Mouse (Mus musculus): ENCODE measurements around the gene Zfp738. TPM values are rescaled to one million over a fixed set of nuclear protein-coding genes. Genes with fewer than 3 reads are reported as not detected.

The Zfp738 gene
- total and polyA plus RNA-seq, 3 experiments = 4.9 to 10.3 (median 7.3) TPM

DNA sequence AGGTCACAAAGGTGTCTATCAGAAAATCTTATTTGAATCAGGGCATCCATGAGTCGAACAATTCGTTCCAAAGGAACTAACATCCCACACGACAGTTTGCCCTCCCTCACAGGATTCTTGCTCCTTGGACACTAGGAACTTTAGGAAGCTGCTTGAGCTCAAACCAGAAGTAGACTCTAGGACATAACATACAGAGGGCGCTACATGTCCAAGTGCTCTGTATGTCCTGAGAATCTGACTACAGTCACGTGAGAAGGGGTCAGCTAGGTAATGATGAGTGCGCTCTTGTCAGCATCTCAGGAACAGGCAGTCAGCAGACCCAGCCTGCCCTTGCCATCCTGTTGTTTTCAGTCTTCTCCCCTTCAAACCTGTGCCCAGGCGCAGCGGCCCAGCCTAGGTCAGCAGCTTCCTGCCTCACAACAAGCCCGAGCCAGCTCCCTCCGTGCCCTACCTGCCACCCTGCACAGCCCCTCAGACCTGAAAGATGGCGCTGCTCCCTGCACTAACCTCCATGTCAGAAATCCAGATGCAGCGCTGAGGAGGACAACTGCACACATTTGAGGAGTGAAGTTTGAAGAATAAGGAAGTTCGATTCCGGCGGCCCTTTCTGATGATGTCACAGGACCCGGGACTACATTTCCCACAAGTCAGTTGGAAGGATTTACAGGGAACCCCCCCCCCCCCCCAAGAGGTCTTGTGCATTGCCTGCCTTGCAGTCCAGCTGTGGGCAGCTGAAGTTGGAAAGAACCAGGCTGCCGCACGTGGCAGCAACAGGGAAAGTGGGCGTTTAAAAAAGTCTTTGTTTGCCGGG, 77.6 kb downstream of the Zfp738 start, which contains the start of gene Zfp729b (continued):
- TF ChIP-seq MAFK (IDR thresholded peaks at IDR 0.05; ENCODE audit: insufficient replicate concordance, low read length) (no peak), SIN3A (IDR thresholded peaks at IDR 0.05; ENCODE audit: low read length) (peak; percentile 91), MEF2A (IDR thresholded peaks at IDR 0.05; ENCODE audit: borderline replicate concordance, low read depth, low read length) (peak; percentile 50; the same call in 1 of the 2 replicates), POLR2A (IDR thresholded peaks at IDR 0.05; ENCODE audit: low read depth, low read length) (peak; percentile 40; the same call in 1 of the 2 replicates), UBTF (IDR thresholded peaks at IDR 0.05; ENCODE audit: low read depth, low read length) (no peak), ZKSCAN1 (IDR thresholded peaks at IDR 0.05; ENCODE audit: borderline replicate concordance, low read depth, low read length) (no peak), CTCF (conservative IDR thresholded peaks at IDR 0.05 in 1 of 2, IDR thresholded peaks at IDR 0.05 in 1 of 2; ENCODE audit: low read depth in 2 of 2, low read length in 2 of 2) (peak in 1 of 2 experiments; percentile 61; a peak in 2 of 4 replicates), CHD1 (IDR thresholded peaks at IDR 0.05; ENCODE audit: low read depth, low read length) (no peak), ELF1 (IDR thresholded peaks at IDR 0.05; ENCODE audit: low read depth, low read length) (peak; percentile 94)

Other genes starting within 250 kb of the Zfp738 start
- gene Zfp874a, start 235.4 kb downstream of the Zfp738 start, total RNA-seq (2012; rRNA removed) = 7.1 and 7.6 TPM in 2 replicates
- 16.8 and 23.6 TPM in 2 replicates for gene Zfp874a, start 235.4 kb downstream of the Zfp738 start, total RNA-seq (2014; rRNA removed)
- gene Zfp874a, start 235.4 kb downstream of the Zfp738 start, polyA plus RNA-seq (2012; ENCODE audit: insufficient read length, low read depth) = 6.1 and 6.5 TPM in 2 replicates
- 4.7 and 4.8 TPM in 2 replicates for gene Zfp874b, start 202.8 kb downstream of the Zfp738 start, total RNA-seq (2012; rRNA removed)
- 8.0 and 8.7 TPM in 2 replicates for gene Zfp874b, start 202.8 kb downstream of the Zfp738 start, total RNA-seq (2014; rRNA removed)
- gene Zfp874b, start 202.8 kb downstream of the Zfp738 start, polyA plus RNA-seq (2012; ENCODE audit: insufficient read length, low read depth) = 1.8 and 2.1 TPM in 2 replicates
- 4.3 and 5.2 TPM in 2 replicates for gene Zfp58, start 186.5 kb downstream of the Zfp738 start, total RNA-seq (2012; rRNA removed)
- 5.9 and 6.4 TPM in 2 replicates for gene Zfp58, start 186.5 kb downstream of the Zfp738 start, total RNA-seq (2014; rRNA removed)
- gene Zfp58, start 186.5 kb downstream of the Zfp738 start, polyA plus RNA-seq (2012; ENCODE audit: insufficient read length, low read depth) = 2.7 and 2.9 TPM in 2 replicates
- gene Gm26965, start 160.9 kb downstream of the Zfp738 start, total RNA-seq (2012; rRNA removed) = 0.08 TPM in 1 of 2 replicates, not detected in the other
- not detected in 2 replicates for gene Gm26965, start 160.9 kb downstream of the Zfp738 start, total RNA-seq (2014; rRNA removed)
- gene Gm26965, start 160.9 kb downstream of the Zfp738 start, polyA plus RNA-seq (2012; ENCODE audit: insufficient read length, low read depth) = not detected in 2 replicates
- 11.4 and 12.2 TPM in 2 replicates for gene Zfp87, start 160.9 kb downstream of the Zfp738 start, total RNA-seq (2012; rRNA removed)
- gene Zfp87, start 160.9 kb downstream of the Zfp738 start, total RNA-seq (2014; rRNA removed) = 20.7 and 25.0 TPM in 2 replicates
- gene Zfp87, start 160.9 kb downstream of the Zfp738 start, polyA plus RNA-seq (2012; ENCODE audit: insufficient read length, low read depth) = 10.3 and 13.8 TPM in 2 replicates
- gene Zfp748, start 133.2 kb downstream of the Zfp738 start, total RNA-seq (2012; rRNA removed) = 9.1 and 11.5 TPM in 2 replicates
- 14.8 and 16.3 TPM in 2 replicates for gene Zfp748, start 133.2 kb downstream of the Zfp738 start, total RNA-seq (2014; rRNA removed)
- gene Zfp748, start 133.2 kb downstream of the Zfp738 start, polyA plus RNA-seq (2012; ENCODE audit: insufficient read length, low read depth) = 6.6 and 8.1 TPM in 2 replicates
- gene Zfp729b, start 77.4 kb downstream of the Zfp738 start, total RNA-seq (2012; rRNA removed) = 4.8 and 6.4 TPM in 2 replicates
- 13.4 and 17.9 TPM in 2 replicates for gene Zfp729b, start 77.4 kb downstream of the Zfp738 start, total RNA-seq (2014; rRNA removed)
- 6.5 and 6.6 TPM in 2 replicates for gene Zfp729b, start 77.4 kb downstream of the Zfp738 start, polyA plus RNA-seq (2012; ENCODE audit: insufficient read length, low read depth)
- gene Gm49345, start 49.3 kb downstream of the Zfp738 start, total RNA-seq (2012; rRNA removed) = not detected in 2 replicates
- not detected in 2 replicates for gene Gm49345, start 49.3 kb downstream of the Zfp738 start, total RNA-seq (2014; rRNA removed)
- gene Gm49345, start 49.3 kb downstream of the Zfp738 start, polyA plus RNA-seq (2012; ENCODE audit: insufficient read length, low read depth) = 1.2 and 1.5 TPM in 2 replicates
- 3.6 and 3.7 TPM in 2 replicates for gene Zfp729a, start 49.3 kb downstream of the Zfp738 start, total RNA-seq (2012; rRNA removed)
- gene Zfp729a, start 49.3 kb downstream of the Zfp738 start, total RNA-seq (2014; rRNA removed) = 11.2 and 12.6 TPM in 2 replicates
- 4.6 and 4.8 TPM in 2 replicates for gene Zfp729a, start 49.3 kb downstream of the Zfp738 start, polyA plus RNA-seq (2012; ENCODE audit: insufficient read length, low read depth)
- 6.5 and 8.1 TPM in 2 replicates for gene Zfp65, start 42.1 kb upstream of the Zfp738 start, total RNA-seq (2012; rRNA removed)
- 13.0 and 16.3 TPM in 2 replicates for gene Zfp65, start 42.1 kb upstream of the Zfp738 start, total RNA-seq (2014; rRNA removed)
- gene Zfp65, start 42.1 kb upstream of the Zfp738 start, polyA plus RNA-seq (2012; ENCODE audit: insufficient read length, low read depth) = 4.7 and 6.1 TPM in 2 replicates
- gene Zfp85, start 68.2 kb upstream of the Zfp738 start, total RNA-seq (2012; rRNA removed) = 3.0 and 3.3 TPM in 2 replicates
- 6.4 and 7.0 TPM in 2 replicates for gene Zfp85, start 68.2 kb upstream of the Zfp738 start, total RNA-seq (2014; rRNA removed)
- 2.7 and 3.1 TPM in 2 replicates for gene Zfp85, start 68.2 kb upstream of the Zfp738 start, polyA plus RNA-seq (2012; ENCODE audit: insufficient read length, low read depth)
- not detected in 2 replicates for gene Zfp493, start 92.6 kb upstream of the Zfp738 start, total RNA-seq (2012; rRNA removed)
- not detected in 2 replicates for gene Zfp493, start 92.6 kb upstream of the Zfp738 start, total RNA-seq (2014; rRNA removed)
- gene Zfp493, start 92.6 kb upstream of the Zfp738 start, polyA plus RNA-seq (2012; ENCODE audit: insufficient read length, low read depth) = not detected in 2 replicates
- 2.0 and 2.4 TPM in 2 replicates for gene Zfp273, start 126.7 kb upstream of the Zfp738 start, total RNA-seq (2012; rRNA removed)
- gene Zfp273, start 126.7 kb upstream of the Zfp738 start, total RNA-seq (2014; rRNA removed) = 4.1 and 4.5 TPM in 2 replicates
- 1.9 and 2.0 TPM in 2 replicates for gene Zfp273, start 126.7 kb upstream of the Zfp738 start, polyA plus RNA-seq (2012; ENCODE audit: insufficient read length, low read depth)
- gene Gm10037, start 144.0 kb upstream of the Zfp738 start, total RNA-seq (2012; rRNA removed) = not detected in 2 replicates
- gene Gm10037, start 144.0 kb upstream of the Zfp738 start, total RNA-seq (2014; rRNA removed) = not detected in 2 replicates
- not detected in 2 replicates for gene Gm10037, start 144.0 kb upstream of the Zfp738 start, polyA plus RNA-seq (2012; ENCODE audit: insufficient read length, low read depth)
- not detected in 2 replicates for gene BC048507, start 176.3 kb upstream of the Zfp738 start, total RNA-seq (2012; rRNA removed)
- gene BC048507, start 176.3 kb upstream of the Zfp738 start, total RNA-seq (2014; rRNA removed) = not detected in 2 replicates
- 0.72 TPM in 1 of 2 replicates, not detected in the other for gene BC048507, start 176.3 kb upstream of the Zfp738 start, polyA plus RNA-seq (2012; ENCODE audit: insufficient read length, low read depth)